Mouse (Mus musculus) embryonic facial prominence, embryonic 11.5 days (tissue): ENCODE results near the gene Olfr1494. TPM values are rescaled to one million over a fixed set of nuclear protein-coding genes. Genes with fewer than 3 reads are reported as not detected.

Experiments
- ATAC-seq: fragments of 200-750 bp; cut with Nextera tagmentation; replicated peaks from 2 replicates; pipeline ENCODE4 v1.8.0; 2017; ENCODE audit warnings: low read depth; ENCODE audit not compliant: insufficient number of reproducible peaks, low FRiP score, low TSS enrichment
- DNase-seq: peaks from one replicate; pipeline ENCODE4 v3.0.0-alpha.2; 2015; ENCODE audit warnings: low spot score
- H3K27ac ChIP-seq: fragments of 300-500 bp; sonication (generic); replicated peaks from 2 replicates; pipeline ENCODE4 v1.5.1; 2014; ENCODE audit warnings: mild to moderate bottlenecking, low read depth, low read length, control low read depth
- H3K27me3 ChIP-seq: fragments of 300-500 bp; sonication (generic); 2 replicates; pipeline ENCODE4 v1.6.1; 2014; ENCODE audit warnings: mild to moderate bottlenecking, low read length, moderate library complexity, mixed read lengths; ENCODE audit not compliant: control insufficient read depth, insufficient read depth
- H3K36me3 ChIP-seq: fragments of 300-500 bp; sonication (generic); replicated peaks from 2 replicates; pipeline ENCODE4 v1.6.1; 2014; ENCODE audit warnings: low read depth, mild to moderate bottlenecking, low read length, moderate library complexity, mixed read lengths; ENCODE audit not compliant: control insufficient read depth, insufficient read depth
- H3K4me1 ChIP-seq: fragments of 300-500 bp; sonication (generic); 2 replicates; pipeline ENCODE4 v1.6.1; 2014; ENCODE audit warnings: low read length, mixed read lengths; ENCODE audit not compliant: control insufficient read depth, insufficient read depth
- H3K4me2 ChIP-seq: fragments of 300-500 bp; sonication (generic); 2 replicates; pipeline ENCODE4 v1.6.1; 2014; ENCODE audit warnings: low read depth, mild to moderate bottlenecking, control low read depth, low read length, moderate library complexity
- H3K4me3 ChIP-seq: fragments of 300-500 bp; sonication (generic); 2 replicates; pipeline ENCODE4 v1.5.1; 2014; ENCODE audit warnings: low read depth, low read length, control low read depth
- H3K9ac ChIP-seq: fragments of 300-500 bp; sonication (generic); replicated peaks from 2 replicates; pipeline ENCODE4 v1.6.1; 2014; ENCODE audit warnings: mild to moderate bottlenecking, control low read depth, low read length
- H3K9me3 ChIP-seq: fragments of 300-500 bp; sonication (generic); replicated peaks from 2 replicates; pipeline ENCODE4 v1.6.1; 2016; ENCODE audit warnings: mild to moderate bottlenecking, low read length, inconsistent platforms, mixed read lengths; ENCODE audit not compliant: control insufficient read depth
- whole genome bisulfite sequencing: fragments of 180-500 bp; shearing (Covaris S2); extraction: QIAGEN DNeasy Blood & Tissue Kit; methylation state at CpG from one replicate; pipeline ENCODE4 v1.1.7; 2014; 5-methylcytosine and 5-hydroxymethylcytosine counted together
- polyA plus RNA-seq: library from polyadenylated mRNA; unstranded; fragments of >200 nt; fragmentation: Nextera tagmentation; extraction: Ambion mirVana; gene quantifications from 2 replicates; pipeline ENCODE4 v1.2.1, GENCODE M21; 2014

The Olfr1494 gene
- polyA plus RNA-seq = not detected in 2 replicates

- no peak for ATAC-seq
- Histone ChIP-seq H3K4me1 (no peaks in the 10 kb centered on the region), H3K4me3 (no peak within 1 kb of the TSS), H3K9ac (no peak within 1 kb of the TSS), H3K9me3 (no peaks in the 10 kb centered on the region), H3K27ac (no peak within 1 kb of the TSS), H3K27me3 (no peaks in the 10 kb centered on the region), H3K36me3 (no peaks in the 10 kb centered on the region), H3K4me2 (no peak within 1 kb of the TSS)
- no peak for DNase-seq
- WGBS = 92% methylated on average over 4 of the region's 4 CpGs
Observed at GRCm38 (mm10) chr19:13739428-13739827, at the start of gene Olfr1494. Olfr1494 (plus strand) TSS chr19:13739728.

GRCm38 (mm10) chr19:13696968-13697367, 42.6 kb upstream of the Olfr1494 start, which contains the start of gene Olfr1491:
Olfr1491 (plus strand) TSS chr19:13697268.
- Histone ChIP-seq H3K27ac (no peak within 1 kb of the TSS), H3K9ac (no peak within 1 kb of the TSS), H3K27me3 (no peaks in the 10 kb centered on the region), H3K36me3 (no peaks in the 10 kb centered on the region), H3K4me1 (no peaks in the 10 kb centered on the region), H3K9me3 (no peaks in the 10 kb centered on the region), H3K4me3 (no peak within 1 kb of the TSS), H3K4me2 (no peak within 1 kb of the TSS)
- DNase-seq = no peak
- ATAC-seq = no peak
- WGBS = 81% methylated on average over 3 of the region's 3 CpGs

- no peaks in the 10 kb centered on the region for H3K4me1 ChIP-seq
- no peaks in the 10 kb centered on the region for H3K9me3 ChIP-seq
- 57% methylated on average over 2 of the region's 2 CpGs for WGBS
- DNase-seq = no peak
- H3K4me3 ChIP-seq = no peak within 1 kb of the TSS
- no peaks in the 10 kb centered on the region for H3K36me3 ChIP-seq
- ATAC-seq = no peak
- no peaks in the 10 kb centered on the region for H3K27me3 ChIP-seq
- no peak within 1 kb of the TSS for H3K27ac ChIP-seq
- H3K4me2 ChIP-seq = no peak within 1 kb of the TSS
- H3K9ac ChIP-seq = no peak within 1 kb of the TSS
Observed at GRCm38 (mm10) chr19:13722978-13723377, 16.6 kb upstream of the Olfr1494 start, which contains the start of gene Olfr1493-ps1. Olfr1493-ps1 (plus strand) TSS chr19:13723278.

GRCm38 (mm10) chr19:13749366-13749765, 9.8 kb downstream of the Olfr1494 start:
- no peak for DNase-seq
- H3K4me3 ChIP-seq = no peak overlapping the region
- no peaks in the 10 kb centered on the region for H3K36me3 ChIP-seq
- H3K27me3 ChIP-seq = no peaks in the 10 kb centered on the region
- H3K4me2 ChIP-seq = no peak overlapping the region
- 82% methylated on average over 1 of the region's 1 CpGs for WGBS
- H3K4me1 ChIP-seq = no peaks in the 10 kb centered on the region
- no peaks in the 10 kb centered on the region for H3K9me3 ChIP-seq
- H3K27ac ChIP-seq = no peak overlapping the region
- no peak for ATAC-seq
- H3K9ac ChIP-seq = no peak overlapping the region

- H3K4me2 ChIP-seq = no peak within 1 kb of the TSS
- no peaks in the 10 kb centered on the region for H3K9me3 ChIP-seq
- H3K36me3 ChIP-seq = no peaks in the 10 kb centered on the region
- H3K4me1 ChIP-seq = no peaks in the 10 kb centered on the region
- no peak within 1 kb of the TSS for H3K4me3 ChIP-seq
- ATAC-seq = no peak
- WGBS = 76% methylated on average over 3 of the region's 3 CpGs
- H3K27ac ChIP-seq = no peak within 1 kb of the TSS
- H3K9ac ChIP-seq = no peak within 1 kb of the TSS
- DNase-seq = no peak
- no peaks in the 10 kb centered on the region for H3K27me3 ChIP-seq
Observed at GRCm38 (mm10) chr19:13764306-13764705, 24.8 kb downstream of the Olfr1494 start, which contains the start of gene Olfr1495. Olfr1495 (plus strand) TSS chr19:13764606.

GRCm38 (mm10) chr19:13768565-13769276, 29.2 kb downstream of the Olfr1494 start:
- Histone ChIP-seq H3K9me3 (no peaks in the 10 kb centered on the region), H3K36me3 (no peaks in the 10 kb centered on the region), H3K4me3 (no peak overlapping the region), H3K27me3 (no peaks in the 10 kb centered on the region), H3K27ac (no peak overlapping the region), H3K4me2 (no peak overlapping the region), H3K9ac (no peak overlapping the region), H3K4me1 (no peaks in the 10 kb centered on the region)
- WGBS = 88% methylated on average over 9 of the region's 9 CpGs
- no peak for DNase-seq
- ATAC-seq = no peak

- Histone ChIP-seq H3K9me3 (no peaks in the 10 kb centered on the region), H3K4me3 (no peak within 1 kb of the TSS), H3K9ac (no peak within 1 kb of the TSS), H3K4me1 (no peaks in the 10 kb centered on the region), H3K36me3 (no peaks in the 10 kb centered on the region), H3K27ac (no peak within 1 kb of the TSS), H3K27me3 (no peaks in the 10 kb centered on the region), H3K4me2 (no peak within 1 kb of the TSS)
- WGBS = 66% methylated on average over 1 of the region's 1 CpGs
- ATAC-seq = no peak
- no peak for DNase-seq
Observed at GRCm38 (mm10) chr19:13777578-13777977, 38.0 kb downstream of the Olfr1494 start, which contains the start of gene Olfr1496. Olfr1496 (plus strand) TSS chr19:13777878.

- Histone ChIP-seq H3K27me3 (no peaks in the 10 kb centered on the region), H3K4me2 (no peak within 1 kb of the TSS), H3K4me1 (no peaks in the 10 kb centered on the region), H3K36me3 (no peaks in the 10 kb centered on the region), H3K4me3 (no peak within 1 kb of the TSS), H3K27ac (no peak within 1 kb of the TSS), H3K9ac (no peak within 1 kb of the TSS), H3K9me3 (no peaks in the 10 kb centered on the region)
- DNase-seq = no peak
- no peak for ATAC-seq
Observed at GRCm38 (mm10) chr19:13798102-13798501, 58.6 kb downstream of the Olfr1494 start, which contains the start of gene Olfr1497. Olfr1497 (minus strand) TSS chr19:13798202.
